In genomic region chr8:126590599-126590998, GRCm38 (mm10) we compare ENCODE assay signal across 8 mouse cellular contexts. TPM values are rescaled to one million over a fixed set of nuclear protein-coding genes. Genes with fewer than 3 reads are reported as not detected.
DNase-seq lines count a peak whose midpoint lies in the region; ATAC-seq and TF ChIP-seq lines count a peak whose summit lies in the region.

No protein-coding gene starts in this region.

- H3K4me2 ChIP-seq in kidney, embryonic 16.5 days (replicated peaks; ENCODE audit: low read depth, low read length): peak overlapping the region; percentile 96
- H3K4me2 ChIP-seq in hindbrain, embryonic 16.5 days (ENCODE audit: low read length): peak overlapping the region; percentile 96
- peak overlapping the region; percentile 99 for H3K4me2 ChIP-seq in midbrain, embryonic 16.5 days (ENCODE audit: low read length)

- no peak for DNase-seq in kidney, postnatal 4 days
- no peak for DNase-seq in adipocyte (ENCODE audit: low spot score)
- no peak for DNase-seq in gastrocnemius, postnatal 4 days (ENCODE audit: low spot score in 2 of 2)

- no peak for TF ChIP-seq CTCF in cortical plate, adult 2 months (IDR thresholded peaks at IDR 0.05; ENCODE audit: extremely low read depth, insufficient read depth, low read length)

- peak overlapping the region; percentile 89 for H3K27ac ChIP-seq in kidney, embryonic 16.5 days (ENCODE audit: low read length)
- H3K27ac ChIP-seq in cortical plate, adult 2 months (ENCODE audit: insufficient read depth, low read length): peak overlapping the region; percentile 76
- no peak overlapping the region for H3K27ac ChIP-seq in hindbrain, embryonic 16.5 days (ENCODE audit: low read depth, low read length)
- H3K27ac ChIP-seq in midbrain, embryonic 16.5 days (ENCODE audit: low read length): peak overlapping the region; percentile 68

- H3K4me1 ChIP-seq in kidney, embryonic 16.5 days (ENCODE audit: insufficient read depth, low read length): peaks cover 42% of the 10 kb centered on the region
- peaks cover 8% of the 10 kb centered on the region for H3K4me1 ChIP-seq in cortical plate, adult 2 months (ENCODE audit: control insufficient read depth, insufficient read depth, low read length)
- peaks cover 43% of the 10 kb centered on the region for H3K4me1 ChIP-seq in hindbrain, embryonic 16.5 days (ENCODE audit: control insufficient read depth, insufficient read depth, low read depth, low read length)
- peaks cover 54% of the 10 kb centered on the region for H3K4me1 ChIP-seq in midbrain, embryonic 16.5 days (ENCODE audit: control insufficient read depth, insufficient read depth, low read length)

- H3K9ac ChIP-seq in kidney, embryonic 16.5 days (replicated peaks; ENCODE audit: low read length): peak overlapping the region; percentile 100
- H3K9ac ChIP-seq in hindbrain, embryonic 16.5 days (ENCODE audit: low read depth, low read length): peak overlapping the region; percentile 51
- peak overlapping the region; percentile 70 for H3K9ac ChIP-seq in midbrain, embryonic 16.5 days (ENCODE audit: low read depth, low read length)

- ATAC-seq in kidney, embryonic 16.5 days (ENCODE audit: low FRiP score, low TSS enrichment): no peak
- no peak for ATAC-seq in hindbrain, embryonic 16.5 days
- no peak for ATAC-seq in midbrain, embryonic 16.5 days
- no peak for ATAC-seq in granulocyte monocyte progenitor cell, adult 5-6 weeks (replicated peaks; ENCODE audit: poor library complexity, severe bottlenecking)

- H3K4me3 ChIP-seq in kidney, embryonic 16.5 days (ENCODE audit: low read length): peak overlapping the region; percentile 92
- peak overlapping the region; percentile 78 for H3K4me3 ChIP-seq in cortical plate, adult 2 months (ENCODE audit: insufficient read depth, low read length)
- peak overlapping the region; percentile 99 for H3K4me3 ChIP-seq in hindbrain, embryonic 16.5 days (ENCODE audit: low read length)
- peak overlapping the region; percentile 70 for H3K4me3 ChIP-seq in midbrain, embryonic 16.5 days (ENCODE audit: low read depth, low read length)

- TF ChIP-seq POLR2A in cortical plate, adult 2 months (IDR thresholded peaks at IDR 0.05; ENCODE audit: extremely low read depth, insufficient read depth, low read length): no peak

- 7% methylated on average over 4 of the region's 4 CpGs for WGBS in kidney, embryonic 16.5 days
- 17% methylated on average over 4 of the region's 4 CpGs for WGBS in hindbrain, embryonic 16.5 days
- WGBS in midbrain, embryonic 16.5 days: 21% methylated on average over 4 of the region's 4 CpGs

- no peaks in the 10 kb centered on the region for H3K9me3 ChIP-seq in kidney, embryonic 16.5 days (ENCODE audit: low read length)
- H3K9me3 ChIP-seq in hindbrain, embryonic 16.5 days (ENCODE audit: control insufficient read depth, low read length): no peaks in the 10 kb centered on the region
- H3K9me3 ChIP-seq in midbrain, embryonic 16.5 days (replicated peaks; ENCODE audit: control insufficient read depth, low read length, poor library complexity, severe bottlenecking): no peaks in the 10 kb centered on the region

- no peaks in the 10 kb centered on the region for H3K27me3 ChIP-seq in kidney, embryonic 16.5 days (ENCODE audit: insufficient read depth, low read length)
- no peaks in the 10 kb centered on the region for H3K27me3 ChIP-seq in hindbrain, embryonic 16.5 days (replicated peaks; ENCODE audit: control insufficient read depth, insufficient read depth, low read length)
- no peaks in the 10 kb centered on the region for H3K27me3 ChIP-seq in midbrain, embryonic 16.5 days (ENCODE audit: control insufficient read depth, insufficient read depth, low read depth, low read length)

- peaks cover 26% of the 10 kb centered on the region for H3K36me3 ChIP-seq in kidney, embryonic 16.5 days (ENCODE audit: insufficient read depth, low read length)
- H3K36me3 ChIP-seq in hindbrain, embryonic 16.5 days (ENCODE audit: control insufficient read depth, insufficient read depth, low read length): 0 out of 2 replicates have a peak, but pooled peaks cover 4% of the 10 kb centered on the region
- peaks cover 3% of the 10 kb centered on the region; the same call in 1 of the 2 replicates for H3K36me3 ChIP-seq in midbrain, embryonic 16.5 days (ENCODE audit: control insufficient read depth, insufficient read depth, low read length)

RNA-seq across cellular contexts. Expression of gene Irf2bp2, which starts 3.2 kb away (rescaled TPM):
- polyA plus RNA-seq in kidney, embryonic 16.5 days (2015; fragmentation: Nextera tagmentation; extraction: Ambion mirVana): 11.5 and 12.1 TPM in 2 replicates
- polyA plus RNA-seq in cortical plate, adult 2 months (2012; rRNA removed): 32.9 and 33.2 TPM in 2 replicates
- 8.0 and 8.2 TPM in 2 replicates for polyA plus RNA-seq in hindbrain, embryonic 16.5 days (2015; fragmentation: Nextera tagmentation; extraction: Ambion mirVana)
- polyA plus RNA-seq in midbrain, embryonic 16.5 days (2015; fragmentation: Nextera tagmentation; extraction: Ambion mirVana): 9.6 and 9.9 TPM in 2 replicates
- 10 to 100 TPM; 71.8 to 76.1 TPM for total RNA-seq in gastrocnemius, postnatal 4 days (2021)
- 112 and 113 TPM in 2 replicates for total RNA-seq in granulocyte monocyte progenitor cell, adult 5-6 weeks (2014; fragmentation: Nextera tagmentation)
- 97.9 and 112 TPM in 2 replicates for total RNA-seq in granulocyte monocyte progenitor cell, adult 5-6 weeks (2017)
